Mouse (Mus musculus) thymus, adult 2 months (tissue): ENCODE measurements around the gene Sgca. TPM values are rescaled to one million over a fixed set of nuclear protein-coding genes. Genes with fewer than 3 reads are reported as not detected.

Experiments
- DNase-seq: peaks from one replicate; pipeline ENCODE4 v3.0.0; 2021
- H3K27ac ChIP-seq: fragments of 200-500 bp; 2 replicates; pipeline ENCODE4 v1.5.1; 2012; ENCODE audit warnings: low read length, control low read depth; ENCODE audit not compliant: control insufficient read depth, insufficient read depth
- H3K27me3 ChIP-seq: fragments of 200-500 bp; 2 replicates; pipeline ENCODE4 v1.6.1; 2012; ENCODE audit warnings: mild to moderate bottlenecking, low read length, moderate library complexity, mixed read lengths; ENCODE audit not compliant: control insufficient read depth, insufficient read depth
- H3K36me3 ChIP-seq: fragments of 200-500 bp; 2 replicates; pipeline ENCODE4 v1.6.1; 2012; ENCODE audit warnings: mild to moderate bottlenecking, low read length, moderate library complexity; ENCODE audit not compliant: control insufficient read depth, insufficient read depth
- H3K4me1 ChIP-seq: fragments of 200-500 bp; replicated peaks from 2 replicates; pipeline ENCODE4 v1.6.1; 2012; ENCODE audit warnings: low read length; ENCODE audit not compliant: control insufficient read depth, insufficient read depth
- H3K4me3 ChIP-seq: fragments of 200-500 bp; 2 replicates; pipeline ENCODE4 v1.5.1; 2012; ENCODE audit warnings: mild to moderate bottlenecking, low read length, control low read depth, moderate library complexity; ENCODE audit not compliant: control insufficient read depth, insufficient read depth
- CTCF ChIP-seq: fragments of 200-500 bp; IDR thresholded peaks from 2 replicates; pipeline ENCODE4 v1.5.1; 2012; ENCODE audit warnings: mild to moderate bottlenecking, control low read depth, low read length, moderate library complexity, borderline replicate concordance; ENCODE audit not compliant: control insufficient read depth, poor library complexity, insufficient read depth; ENCODE audit errors: extremely low read depth
- POLR2A ChIP-seq: fragments of 200-500 bp; IDR thresholded peaks from 2 replicates; pipeline ENCODE4 v1.6.1; 2012; ENCODE audit warnings: mild to moderate bottlenecking, low read length, control low read depth, moderate library complexity; ENCODE audit not compliant: control insufficient read depth, poor library complexity, insufficient read depth; ENCODE audit errors: extremely low read depth
- WGBS: fragments of 180-500 bp; shearing (Covaris S2); methylation state at CpG from one replicate; pipeline ENCODE4 v1.1.7; 2018; 5-methylcytosine and 5-hydroxymethylcytosine counted together
- polyA plus RNA-seq: library from polyadenylated mRNA; depleted of rRNA; stranded (reverse); fragments of >200 nt; gene quantifications from 2 replicates; pipeline ENCODE4 v1.2.3, GENCODE M21; 2012

The Sgca gene
- polyA plus RNA-seq, 1 experiment = 59.1 TPM

GRCm38 (mm10) chr11:94933584-94933983 lies 42.5 kb downstream of the Sgca start:
- Histone ChIP-seq H3K36me3 (no peaks in the 10 kb centered on the region), H3K27ac (no peak overlapping the region), H3K4me3 (no peak overlapping the region), H3K4me1 (peaks cover 14% of the 10 kb centered on the region), H3K27me3 (peaks cover 3% of the 10 kb centered on the region; the same call in 1 of the 2 replicates)
- WGBS = 61% methylated on average over 8 of the region's 8 CpGs
- DNase-seq = no peak
- TF ChIP-seq POLR2A (no peak), CTCF (no peak)

- H3K4me1 ChIP-seq = peaks cover 8% of the 10 kb centered on the region
- DNase-seq = no peak
- H3K4me3 ChIP-seq = no peak overlapping the region
- no peak overlapping the region for H3K27ac ChIP-seq
- WGBS = 87% methylated on average over 4 of the region's 4 CpGs
- no peaks in the 10 kb centered on the region for H3K36me3 ChIP-seq
- H3K27me3 ChIP-seq = no peaks in the 10 kb centered on the region; the same call in 1 of the 2 replicates
- TF ChIP-seq POLR2A (no peak), CTCF (no peak)
Measured at GRCm38 (mm10) chr11:94930151-94930550, 46.0 kb downstream of the Sgca start.

DNA sequence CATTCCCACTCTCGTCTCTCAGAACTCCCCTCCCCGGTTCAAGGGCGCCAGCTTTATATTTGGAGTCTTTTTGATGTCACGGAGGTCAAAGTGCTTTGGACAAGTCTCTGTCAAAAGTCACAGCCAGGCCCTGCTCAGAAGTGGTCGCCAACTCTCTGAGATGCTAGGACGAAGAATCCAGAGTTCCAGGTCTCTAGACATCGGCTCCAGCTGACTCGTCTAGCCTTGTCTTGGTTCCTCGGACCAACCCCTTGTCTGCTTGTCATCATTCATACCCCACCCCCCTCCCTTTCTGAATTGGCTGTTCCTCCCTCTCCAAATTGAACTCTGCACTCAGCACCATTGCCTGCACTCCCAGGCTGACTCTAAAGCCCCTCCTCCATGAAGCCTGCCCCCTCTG lies 46.5 kb downstream of the Sgca start:
- no peaks in the 10 kb centered on the region for H3K36me3 ChIP-seq
- TF ChIP-seq POLR2A = no peak
- no peak for TF ChIP-seq CTCF
- WGBS = 90% methylated on average over 9 of the region's 9 CpGs
- H3K4me1 ChIP-seq = peaks cover 8% of the 10 kb centered on the region
- H3K27me3 ChIP-seq = no peaks in the 10 kb centered on the region; the same call in 1 of the 2 replicates
- H3K27ac ChIP-seq = no peak overlapping the region
- DNase-seq = no peak
- H3K4me3 ChIP-seq = no peak overlapping the region

- Histone ChIP-seq H3K36me3 (no peaks in the 10 kb centered on the region), H3K27ac (no peak overlapping the region), H3K4me3 (no peak overlapping the region), H3K4me1 (peaks cover 8% of the 10 kb centered on the region), H3K27me3 (no peaks in the 10 kb centered on the region; the same call in 1 of the 2 replicates)
- no peak for DNase-seq
- WGBS = 10% methylated on average over 13 of the region's 13 CpGs
- TF ChIP-seq CTCF (no peak), POLR2A (no peak)
Measured at GRCm38 (mm10) chr11:94928820-94929219, 47.3 kb downstream of the Sgca start.

DNA sequence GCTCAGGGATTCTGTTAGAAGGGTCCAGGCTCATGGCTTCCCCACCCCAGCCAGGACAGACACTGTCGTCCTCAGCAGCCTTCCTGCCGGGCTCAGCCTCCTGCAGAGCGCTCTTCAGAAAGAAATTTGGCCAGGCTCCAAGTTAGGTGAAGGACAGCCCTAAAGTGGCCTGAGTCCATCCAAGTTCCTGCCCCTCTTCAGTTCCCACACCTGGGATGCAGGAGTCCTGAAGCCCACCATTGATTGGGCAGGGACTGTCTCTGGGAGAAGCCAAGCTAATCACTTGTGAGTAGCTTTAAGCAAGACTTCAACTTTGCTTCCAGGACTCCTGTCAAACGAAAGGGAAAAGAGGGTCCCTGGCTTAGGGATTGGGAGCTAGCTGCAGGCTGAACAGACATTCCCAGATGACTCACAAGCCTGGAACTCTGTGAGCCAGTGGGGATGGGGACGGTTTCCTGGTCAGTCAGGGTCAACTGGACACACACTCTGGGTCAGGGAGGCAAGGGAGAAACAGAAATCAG lies 48.3 kb downstream of the Sgca start:
- Histone ChIP-seq H3K36me3 (no peaks in the 10 kb centered on the region), H3K27me3 (no peaks in the 10 kb centered on the region), H3K4me1 (peaks cover 8% of the 10 kb centered on the region), H3K27ac (no peak overlapping the region), H3K4me3 (no peak overlapping the region)
- TF ChIP-seq CTCF = no peak
- TF ChIP-seq POLR2A = no peak
- 62% methylated on average over 5 of the region's 5 CpGs for WGBS
- no peak for DNase-seq

DNA sequence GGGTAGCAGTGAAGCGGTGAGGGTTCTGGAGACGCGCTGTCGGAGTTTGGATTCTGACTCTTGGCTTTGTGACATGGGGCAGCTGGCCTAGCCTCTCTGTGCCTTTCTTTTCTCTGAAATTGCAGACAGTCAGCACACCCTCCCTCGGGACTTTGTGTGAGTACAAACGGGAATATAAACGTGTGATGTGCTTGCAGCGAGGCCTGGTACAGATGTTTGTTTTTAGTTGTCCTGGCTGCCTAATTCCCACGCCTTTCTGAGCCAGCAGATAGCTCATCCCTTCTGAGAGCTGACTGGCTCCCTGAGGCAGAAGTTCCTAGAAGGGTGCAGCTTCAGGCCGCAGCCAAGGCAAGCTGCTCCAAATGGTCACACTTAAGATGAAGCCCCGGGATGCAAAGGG lies 49.7 kb downstream of the Sgca start:
- Histone ChIP-seq H3K4me1 (peaks cover 8% of the 10 kb centered on the region), H3K27ac (no peak overlapping the region), H3K27me3 (no peaks in the 10 kb centered on the region), H3K36me3 (no peaks in the 10 kb centered on the region), H3K4me3 (no peak overlapping the region)
- TF ChIP-seq POLR2A = no peak
- TF ChIP-seq CTCF = no peak
- 91% methylated on average over 11 of the region's 11 CpGs for WGBS
- no peak for DNase-seq

GRCm38 (mm10) chr11:94924977-94925376 lies 51.1 kb downstream of the Sgca start:
- Histone ChIP-seq H3K4me3 (no peak overlapping the region), H3K4me1 (peaks cover 8% of the 10 kb centered on the region), H3K36me3 (no peaks in the 10 kb centered on the region), H3K27me3 (no peaks in the 10 kb centered on the region), H3K27ac (no peak overlapping the region)
- WGBS = 92% methylated on average over 4 of the region's 4 CpGs
- TF ChIP-seq POLR2A (no peak), CTCF (no peak)
- no peak for DNase-seq
